Mouse (Mus musculus): Measurements from ENCODE around the gene Mgat5. TPM values are rescaled to one million over a fixed set of nuclear protein-coding genes. Genes with fewer than 3 reads are reported as not detected.

Gene Mgat5
- total RNA-seq, 1 experiment = 11.0 TPM

GRCm38 (mm10) chr1:127291721-127292120 is 86.9 kb downstream of the Mgat5 start:
- in situ Hi-C loops (cut with MboI; ENCODE audit: low sequenced_read_pairs in 2 of 2, unreplicated experiment in 2 of 2) = no loop called here
- Histone ChIP-seq H3K27ac (ENCODE audit: insufficient read depth, low read depth, low read length, poor library complexity, severe bottlenecking) (no peak overlapping the region), H3K9ac (ENCODE audit: insufficient read depth, low read depth, low read length, poor library complexity, severe bottlenecking) (no peak overlapping the region), H3K4me3 (ENCODE audit: insufficient read depth in 1 of 2, low read depth in 1 of 2, low read length in 2 of 2, poor library complexity in 1 of 2, severe bottlenecking in 1 of 2) (no peak overlapping the region), H3K9me3 (ENCODE audit: control insufficient read depth, insufficient read depth, low read depth, low read length) (no peaks in the 10 kb centered on the region), H3K4me1 (ENCODE audit: control insufficient read depth in 2 of 2, insufficient read depth in 2 of 2, low read length in 2 of 2, poor library complexity in 1 of 2) (no peaks in the 10 kb centered on the region), H3K36me3 (ENCODE audit: control insufficient read depth, insufficient read depth, low read length, poor library complexity, severe bottlenecking) (no peaks in the 10 kb centered on the region)
- no peak for DNase-seq (ENCODE audit: low read depth, low spot score)
- TF ChIP-seq ZC3H11A (IDR thresholded peaks at IDR 0.05; ENCODE audit: borderline replicate concordance, low read depth, low read length) = no peak
- no peak for TF ChIP-seq MAFK (IDR thresholded peaks at IDR 0.05; ENCODE audit: insufficient read depth, low read depth, low read length)
- no peak for TF ChIP-seq CHD2 (IDR thresholded peaks at IDR 0.05; ENCODE audit: low read depth, low read length)
- TF ChIP-seq ZNF384 (IDR thresholded peaks at IDR 0.05; ENCODE audit: low read depth, low read length) = no peak
- no peak for TF ChIP-seq HCFC1 (IDR thresholded peaks at IDR 0.05; ENCODE audit: borderline replicate concordance, insufficient read depth, low read length)

- Histone ChIP-seq H3K36me3 (ENCODE audit: control insufficient read depth, insufficient read depth, low read length, poor library complexity, severe bottlenecking) (no peaks in the 10 kb centered on the region), H3K4me1 (ENCODE audit: control insufficient read depth in 2 of 2, insufficient read depth in 2 of 2, low read length in 2 of 2, poor library complexity in 1 of 2) (no peaks in the 10 kb centered on the region)
These were observed 88.5 kb downstream of the Mgat5 start for GRCm38 (mm10) chr1:127293286-127293685.

GRCm38 (mm10) chr1:127296815-127297214 is 92.0 kb downstream of the Mgat5 start:
- Histone ChIP-seq H3K4me3 (ENCODE audit: insufficient read depth in 1 of 2, low read depth in 1 of 2, low read length in 2 of 2, poor library complexity in 1 of 2, severe bottlenecking in 1 of 2) (no peak overlapping the region), H3K9me3 (ENCODE audit: control insufficient read depth, insufficient read depth, low read depth, low read length) (no peaks in the 10 kb centered on the region), H3K27ac (ENCODE audit: insufficient read depth, low read depth, low read length, poor library complexity, severe bottlenecking) (no peak overlapping the region), H3K4me1 (ENCODE audit: control insufficient read depth in 2 of 2, insufficient read depth in 2 of 2, low read length in 2 of 2, poor library complexity in 1 of 2) (no peaks in the 10 kb centered on the region), H3K36me3 (ENCODE audit: control insufficient read depth, insufficient read depth, low read length, poor library complexity, severe bottlenecking) (no peaks in the 10 kb centered on the region), H3K9ac (ENCODE audit: insufficient read depth, low read depth, low read length, poor library complexity, severe bottlenecking) (no peak overlapping the region)
- DNase-seq (ENCODE audit: low read depth, low spot score) = no peak
- in situ Hi-C loops (cut with MboI; ENCODE audit: low sequenced_read_pairs in 2 of 2, unreplicated experiment in 2 of 2) = no loop called here
- TF ChIP-seq CHD2 (IDR thresholded peaks at IDR 0.05; ENCODE audit: low read depth, low read length) (no peak), ZNF384 (IDR thresholded peaks at IDR 0.05; ENCODE audit: low read depth, low read length) (no peak), MAFK (IDR thresholded peaks at IDR 0.05; ENCODE audit: insufficient read depth, low read depth, low read length) (no peak), HCFC1 (IDR thresholded peaks at IDR 0.05; ENCODE audit: borderline replicate concordance, insufficient read depth, low read length) (no peak), ZC3H11A (IDR thresholded peaks at IDR 0.05; ENCODE audit: borderline replicate concordance, low read depth, low read length) (no peak)

More at GRCm38 (mm10) chr1:127293286-127293685, 88.5 kb downstream of the Mgat5 start:
- TF ChIP-seq ZNF384 (IDR thresholded peaks at IDR 0.05; ENCODE audit: low read depth, low read length) (no peak), CHD2 (IDR thresholded peaks at IDR 0.05; ENCODE audit: low read depth, low read length) (no peak), ZC3H11A (IDR thresholded peaks at IDR 0.05; ENCODE audit: borderline replicate concordance, low read depth, low read length) (no peak), MAFK (IDR thresholded peaks at IDR 0.05; ENCODE audit: insufficient read depth, low read depth, low read length) (no peak), HCFC1 (IDR thresholded peaks at IDR 0.05; ENCODE audit: borderline replicate concordance, insufficient read depth, low read length) (no peak)
- Histone ChIP-seq H3K4me3 (ENCODE audit: insufficient read depth in 1 of 2, low read depth in 1 of 2, low read length in 2 of 2, poor library complexity in 1 of 2, severe bottlenecking in 1 of 2) (no peak overlapping the region), H3K9me3 (ENCODE audit: control insufficient read depth, insufficient read depth, low read depth, low read length) (no peaks in the 10 kb centered on the region), H3K9ac (ENCODE audit: insufficient read depth, low read depth, low read length, poor library complexity, severe bottlenecking) (no peak overlapping the region), H3K27ac (ENCODE audit: insufficient read depth, low read depth, low read length, poor library complexity, severe bottlenecking) (no peak overlapping the region)
- in situ Hi-C loops (cut with MboI; ENCODE audit: low sequenced_read_pairs in 2 of 2, unreplicated experiment in 2 of 2) = no loop called here
- no peak for DNase-seq (ENCODE audit: low read depth, low spot score)

GRCm38 (mm10) chr1:127299774-127300173 is 95.0 kb downstream of the Mgat5 start:
- no peaks in the 10 kb centered on the region for H3K36me3 ChIP-seq (ENCODE audit: control insufficient read depth, insufficient read depth, low read length, poor library complexity, severe bottlenecking)
- H3K4me1 ChIP-seq (ENCODE audit: control insufficient read depth in 2 of 2, insufficient read depth in 2 of 2, low read length in 2 of 2, poor library complexity in 1 of 2) = no peaks in the 10 kb centered on the region
- H3K9me3 ChIP-seq (ENCODE audit: control insufficient read depth, insufficient read depth, low read depth, low read length) = no peaks in the 10 kb centered on the region
- no peak for TF ChIP-seq HCFC1 (IDR thresholded peaks at IDR 0.05; ENCODE audit: borderline replicate concordance, insufficient read depth, low read length)
- no peak for TF ChIP-seq MAFK (IDR thresholded peaks at IDR 0.05; ENCODE audit: insufficient read depth, low read depth, low read length)
- no peak for TF ChIP-seq ZC3H11A (IDR thresholded peaks at IDR 0.05; ENCODE audit: borderline replicate concordance, low read depth, low read length)
- no peak for TF ChIP-seq ZNF384 (IDR thresholded peaks at IDR 0.05; ENCODE audit: low read depth, low read length)
- TF ChIP-seq CHD2 (IDR thresholded peaks at IDR 0.05; ENCODE audit: low read depth, low read length) = no peak
- DNase-seq (ENCODE audit: low read depth, low spot score) = no peak
- in situ Hi-C loops (cut with MboI; ENCODE audit: low sequenced_read_pairs in 2 of 2, unreplicated experiment in 2 of 2) = no loop called here
- no peak overlapping the region for H3K9ac ChIP-seq (ENCODE audit: insufficient read depth, low read depth, low read length, poor library complexity, severe bottlenecking)
- no peak overlapping the region for H3K27ac ChIP-seq (ENCODE audit: insufficient read depth, low read depth, low read length, poor library complexity, severe bottlenecking)
- no peak overlapping the region for H3K4me3 ChIP-seq (ENCODE audit: insufficient read depth in 1 of 2, low read depth in 1 of 2, low read length in 2 of 2, poor library complexity in 1 of 2, severe bottlenecking in 1 of 2)

GRCm38 (mm10) chr1:127301038-127301437 is 96.2 kb downstream of the Mgat5 start:
- Histone ChIP-seq H3K9ac (ENCODE audit: insufficient read depth, low read depth, low read length, poor library complexity, severe bottlenecking) (no peak overlapping the region), H3K4me1 (ENCODE audit: control insufficient read depth in 2 of 2, insufficient read depth in 2 of 2, low read length in 2 of 2, poor library complexity in 1 of 2) (no peaks in the 10 kb centered on the region), H3K4me3 (ENCODE audit: insufficient read depth in 1 of 2, low read depth in 1 of 2, low read length in 2 of 2, poor library complexity in 1 of 2, severe bottlenecking in 1 of 2) (no peak overlapping the region), H3K36me3 (ENCODE audit: control insufficient read depth, insufficient read depth, low read length, poor library complexity, severe bottlenecking) (no peaks in the 10 kb centered on the region; the same call in 1 of the 2 replicates), H3K9me3 (ENCODE audit: control insufficient read depth, insufficient read depth, low read depth, low read length) (no peaks in the 10 kb centered on the region), H3K27ac (ENCODE audit: insufficient read depth, low read depth, low read length, poor library complexity, severe bottlenecking) (no peak overlapping the region)
- no peak for TF ChIP-seq HCFC1 (IDR thresholded peaks at IDR 0.05; ENCODE audit: borderline replicate concordance, insufficient read depth, low read length)
- no peak for TF ChIP-seq ZC3H11A (IDR thresholded peaks at IDR 0.05; ENCODE audit: borderline replicate concordance, low read depth, low read length)
- TF ChIP-seq ZNF384 (IDR thresholded peaks at IDR 0.05; ENCODE audit: low read depth, low read length) = no peak
- TF ChIP-seq CHD2 (IDR thresholded peaks at IDR 0.05; ENCODE audit: low read depth, low read length) = no peak
- TF ChIP-seq MAFK (IDR thresholded peaks at IDR 0.05; ENCODE audit: insufficient read depth, low read depth, low read length) = no peak
- no peak for DNase-seq (ENCODE audit: low read depth, low spot score)
- in situ Hi-C loops (cut with MboI; ENCODE audit: low sequenced_read_pairs in 2 of 2, unreplicated experiment in 2 of 2) = no loop called here
